Mouse (Mus musculus) testis, postnatal 14 days (tissue): ENCODE measurements around the gene Atf6.

Experiments used
- DNase-seq: peaks from one replicate; pipeline ENCODE4 v3.0.0; 2021; ENCODE audit warnings: low spot score

Atf6 gene

DNA sequence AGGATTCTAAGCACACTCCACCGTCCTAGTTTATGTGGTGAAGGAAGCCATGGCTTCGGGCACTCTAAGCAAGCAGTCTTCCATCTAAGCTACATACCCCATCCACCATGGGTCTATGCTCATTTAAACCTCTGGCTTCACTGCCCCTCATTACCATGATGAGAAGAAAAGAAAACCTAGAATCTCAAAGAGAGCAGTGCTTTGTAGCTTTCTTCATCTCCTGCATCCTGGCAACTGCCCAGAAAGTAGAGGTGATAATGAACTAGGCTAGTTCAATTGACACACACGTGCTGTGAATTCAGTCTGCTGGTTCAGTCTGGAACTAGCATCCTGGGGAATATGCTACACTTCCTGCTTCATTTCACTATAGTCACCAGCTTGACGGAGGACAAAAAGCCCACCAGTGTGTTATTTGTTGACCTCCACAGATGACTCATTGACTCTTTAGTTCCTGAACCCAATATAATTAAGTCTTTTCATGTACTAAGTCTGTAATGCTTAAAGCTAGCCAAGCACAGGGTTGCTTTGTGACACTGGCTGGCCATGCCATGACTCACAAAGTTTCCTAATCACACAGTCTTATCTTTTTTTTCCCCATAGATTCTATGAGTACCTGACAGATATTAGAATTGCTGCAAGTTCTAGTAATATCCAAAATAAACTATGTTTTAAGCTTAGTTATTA lies 162.5 kb downstream of the Atf6 start:
- DNase-seq = no peak

DNA sequence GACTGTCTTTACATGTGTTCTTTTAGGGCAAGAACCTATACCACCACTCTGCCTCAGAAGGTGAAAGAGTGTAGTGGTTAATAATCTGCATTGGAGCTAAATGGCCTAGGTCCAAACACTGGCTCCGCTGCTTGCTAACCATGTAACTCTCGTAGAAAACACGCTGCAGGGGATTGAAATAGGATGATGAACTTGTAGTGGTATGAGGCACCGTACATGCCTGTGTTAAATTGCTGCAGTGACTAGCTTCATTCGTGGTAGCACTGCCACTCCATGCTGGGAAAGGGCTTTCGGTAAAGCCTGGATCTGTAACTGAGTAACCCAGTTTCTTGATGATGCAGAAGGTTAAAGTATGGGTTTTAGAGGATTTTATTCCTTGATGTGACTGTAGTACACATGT lies 163.5 kb downstream of the Atf6 start:
- no peak for DNase-seq

DNA sequence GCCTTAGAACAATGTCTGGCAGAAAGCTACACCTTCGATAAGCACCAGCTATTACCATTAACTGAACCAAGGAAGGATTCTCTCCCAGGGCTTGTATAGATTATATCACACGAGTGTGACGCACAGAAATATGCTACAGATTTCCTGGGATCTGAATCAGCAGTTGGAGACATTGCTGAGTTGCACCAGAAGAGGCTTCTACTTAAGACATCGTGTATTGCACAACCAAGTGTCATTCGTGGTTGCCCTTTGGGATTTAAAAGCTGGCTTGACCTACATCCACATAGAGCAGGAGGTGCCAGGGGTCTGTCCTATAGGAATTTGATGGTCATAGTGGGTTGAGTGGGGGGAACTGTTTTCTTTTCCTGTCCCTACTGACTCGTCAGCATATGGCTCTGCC lies 164.6 kb downstream of the Atf6 start:
- no peak for DNase-seq

DNA sequence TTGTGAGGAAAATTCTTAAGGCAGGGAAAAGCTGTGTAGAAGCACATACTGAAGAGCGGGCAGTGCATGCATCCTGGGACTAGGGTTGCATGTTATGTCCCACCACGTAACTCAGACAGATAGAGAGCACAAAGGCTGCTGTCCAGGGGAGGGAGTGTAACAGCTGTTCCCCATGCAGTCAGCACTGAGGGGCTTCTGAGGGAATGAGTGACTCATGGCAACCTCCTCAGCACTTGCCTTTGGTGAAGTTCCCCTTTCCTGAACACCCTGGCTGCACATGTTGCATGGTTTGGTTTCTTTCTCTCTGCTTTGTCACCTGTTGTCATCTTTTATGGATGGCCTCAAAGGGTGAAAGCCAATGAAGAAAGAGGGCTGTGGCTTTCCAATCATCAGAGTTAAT lies 165.3 kb downstream of the Atf6 start:
- no peak for DNase-seq

DNA sequence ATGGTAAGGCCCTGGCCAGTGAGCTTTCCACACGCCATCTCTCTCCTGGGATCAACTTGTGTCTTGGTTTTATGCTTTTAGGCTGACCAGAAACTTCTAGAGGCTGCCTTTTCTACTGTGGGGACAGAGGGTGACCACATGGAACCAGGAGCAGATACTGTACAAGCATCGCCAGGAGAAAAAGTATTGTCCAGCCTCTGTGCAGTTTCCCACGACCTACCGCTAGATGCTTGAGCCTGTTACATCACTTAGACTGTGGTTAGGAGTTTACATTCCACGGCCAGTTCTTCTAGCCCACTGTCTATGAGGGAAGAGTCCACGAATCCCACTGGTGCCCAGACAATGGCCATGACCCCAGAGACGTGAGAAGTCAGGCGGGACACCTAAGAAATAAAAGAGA lies 166.0 kb downstream of the Atf6 start:
- no peak for DNase-seq

DNA sequence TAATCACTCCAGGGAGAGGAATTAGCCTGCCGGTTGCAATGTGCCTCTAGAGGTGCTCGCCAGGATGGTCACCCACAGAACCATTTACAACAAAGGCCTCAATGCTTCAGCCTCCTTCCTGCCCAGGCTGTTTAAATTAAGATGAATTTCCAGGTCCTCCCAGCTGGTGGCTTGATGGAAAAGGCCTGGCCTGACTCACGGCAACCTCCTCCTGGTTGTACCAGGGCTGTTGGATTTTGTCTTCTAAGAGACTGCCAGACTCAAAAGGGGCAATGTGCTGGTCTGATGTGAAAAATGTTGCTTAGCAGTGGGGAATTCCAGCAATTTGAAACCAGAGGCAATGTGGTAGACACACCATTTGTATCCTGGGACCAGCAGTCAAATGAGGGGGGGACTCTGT lies 166.4 kb downstream of the Atf6 start:
- DNase-seq = no peak

DNA sequence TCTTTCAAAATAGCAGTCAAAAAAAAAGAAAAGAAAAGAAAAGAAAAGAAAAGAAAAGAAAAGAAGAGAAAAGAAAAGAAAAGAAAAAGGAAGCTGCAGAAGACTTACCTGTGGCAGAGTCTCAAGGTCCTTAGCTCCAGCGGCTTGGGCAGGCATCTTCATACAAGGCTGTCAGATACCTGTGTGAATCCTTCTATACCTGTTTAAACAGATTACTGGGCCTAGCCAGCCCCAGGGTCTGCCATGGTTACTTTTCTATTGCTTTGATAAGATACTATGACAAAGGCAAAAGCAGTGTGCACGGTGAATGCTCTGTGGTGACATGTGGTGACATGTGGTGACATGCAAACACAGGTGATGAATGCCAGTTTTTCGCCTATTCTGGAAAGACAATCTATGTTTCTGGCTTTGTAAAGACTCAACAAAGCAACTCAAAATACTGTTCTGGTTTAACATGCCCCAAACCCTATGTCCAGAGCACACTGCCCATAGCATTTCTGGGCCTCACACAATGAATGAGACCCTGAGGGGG lies 167.0 kb downstream of the Atf6 start:
- DNase-seq = no peak

DNA sequence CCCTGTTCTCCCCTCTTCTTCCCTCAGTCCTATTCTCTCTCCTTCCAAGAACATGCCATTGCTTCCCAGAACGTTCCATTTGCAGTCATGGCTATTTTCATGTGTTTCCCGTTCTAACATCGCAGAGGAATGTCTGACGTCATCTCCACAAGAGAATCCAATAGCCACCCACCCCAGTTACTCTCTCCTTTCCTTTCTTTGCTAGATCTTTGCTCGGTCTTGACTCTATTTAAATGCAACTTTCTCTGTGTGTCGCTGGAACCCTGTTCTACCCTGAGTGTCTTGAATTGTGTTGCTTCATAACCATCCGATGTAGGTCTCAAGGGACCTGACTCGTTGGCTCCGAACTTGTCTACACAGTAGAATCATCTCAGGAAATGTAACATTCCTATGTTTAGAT lies 168.0 kb downstream of the Atf6 start:
- no peak for DNase-seq

DNA sequence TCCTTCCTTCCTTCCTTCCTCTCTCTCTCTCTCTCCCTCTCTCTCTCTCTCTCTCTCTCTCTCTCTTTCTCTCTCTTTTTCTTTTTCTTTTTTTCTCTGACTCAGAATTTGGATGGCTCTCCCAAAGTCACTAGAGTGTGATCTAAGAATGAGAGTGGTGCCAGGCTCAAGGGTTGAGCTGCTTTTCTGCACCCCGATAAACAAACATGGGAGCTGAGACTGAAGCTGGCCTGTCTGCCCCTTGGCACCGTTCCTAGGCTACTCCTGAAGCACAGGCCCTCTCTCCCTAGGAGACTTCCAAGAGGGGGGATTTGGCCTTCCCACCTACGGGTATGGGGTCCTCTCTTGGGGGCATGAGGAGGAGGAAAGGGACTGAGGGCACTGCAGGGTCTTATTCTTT lies 168.8 kb downstream of the Atf6 start:
- no peak for DNase-seq

DNA sequence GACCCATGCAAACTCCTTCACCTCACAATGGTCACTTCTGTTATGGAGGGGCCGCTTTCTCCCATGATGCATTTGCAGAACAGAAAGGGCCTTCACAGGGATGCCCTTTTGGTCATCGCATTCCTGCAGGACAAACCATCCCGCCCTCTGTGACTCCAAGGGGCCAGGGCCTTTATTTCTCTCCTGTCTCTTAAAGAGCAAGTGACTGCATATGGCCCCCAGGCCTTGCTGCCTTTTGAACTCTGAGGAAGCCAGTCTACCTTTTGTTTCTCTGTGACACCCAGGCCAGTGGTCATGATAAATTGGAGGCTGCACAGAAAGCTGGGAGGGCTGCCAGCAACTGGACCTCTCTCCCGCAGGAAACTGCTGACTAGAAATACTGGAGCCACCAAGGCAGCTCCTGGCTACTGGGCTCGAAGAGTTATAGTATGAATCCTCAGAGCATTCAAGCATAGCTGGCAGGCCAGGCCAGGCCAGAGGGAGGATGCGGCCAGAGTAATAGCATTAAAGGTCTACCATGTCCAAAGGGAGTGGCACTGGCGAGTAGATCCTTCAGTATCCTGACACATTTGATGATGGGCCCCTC lies 169.7 kb downstream of the Atf6 start:
- DNase-seq = no peak

DNA sequence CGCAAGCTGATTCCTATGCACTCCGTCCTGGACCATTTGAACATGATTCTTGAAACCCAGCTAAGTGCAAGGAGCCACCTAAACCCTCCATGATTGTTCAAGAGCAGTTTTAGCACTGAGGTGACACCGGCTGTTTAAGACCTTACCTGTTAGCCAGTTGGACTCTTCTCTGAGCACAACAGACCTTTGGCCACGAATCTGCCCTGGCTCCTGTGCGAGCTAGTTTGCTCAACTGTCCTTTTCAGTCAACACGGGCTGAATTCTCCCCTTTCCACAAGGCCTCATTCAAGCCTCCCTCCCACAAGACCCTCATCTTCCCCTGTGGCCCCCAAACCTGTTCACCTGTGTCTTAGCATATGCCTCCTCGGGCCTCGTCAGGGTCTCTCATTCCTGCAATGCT lies 170.6 kb downstream of the Atf6 start:
- no peak for DNase-seq

DNA sequence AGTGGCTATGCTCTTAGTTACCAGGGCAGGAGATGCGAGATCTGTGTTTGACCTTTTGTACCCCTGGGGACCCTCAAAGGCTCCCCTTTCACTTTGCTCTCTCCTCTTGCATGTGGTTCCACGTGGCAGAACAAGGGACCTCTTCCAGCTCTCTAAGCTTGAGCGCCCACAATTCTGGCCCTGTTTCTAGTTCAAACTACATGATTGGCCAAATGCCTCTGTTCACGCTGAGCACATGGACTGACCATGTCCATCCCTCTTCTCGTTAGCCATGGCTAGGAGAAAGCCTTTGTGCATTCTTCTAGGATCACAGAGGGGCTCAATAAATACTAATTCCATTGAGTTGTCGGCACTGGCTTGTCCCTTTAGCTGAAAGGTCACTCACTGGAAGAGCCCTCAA lies 172.2 kb downstream of the Atf6 start:
- no peak for DNase-seq

DNA sequence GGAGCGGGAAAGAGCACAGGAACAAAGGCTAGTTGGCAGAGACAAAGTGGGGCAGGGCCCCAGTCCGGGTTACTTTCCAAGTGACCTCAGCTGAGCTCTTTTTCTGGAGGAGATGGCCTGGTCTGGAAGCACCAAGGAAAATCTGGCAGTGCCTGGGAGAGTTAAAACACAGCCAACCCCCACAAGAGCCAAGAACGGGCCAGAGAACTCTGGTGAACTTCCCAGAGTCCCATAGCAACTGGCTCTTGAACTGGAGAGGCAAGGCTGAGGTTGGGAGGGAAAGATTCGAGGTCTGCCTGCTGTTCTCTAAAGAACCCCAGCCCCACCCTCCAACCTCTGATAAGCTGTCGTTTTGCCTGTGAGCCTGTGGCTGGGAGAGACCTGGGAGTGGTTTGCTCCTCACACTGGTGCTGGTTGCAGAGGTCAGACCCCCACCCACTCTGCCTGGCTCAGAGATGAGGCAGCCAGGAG lies 172.7 kb downstream of the Atf6 start:
- peak; percentile 19 for DNase-seq

DNA sequence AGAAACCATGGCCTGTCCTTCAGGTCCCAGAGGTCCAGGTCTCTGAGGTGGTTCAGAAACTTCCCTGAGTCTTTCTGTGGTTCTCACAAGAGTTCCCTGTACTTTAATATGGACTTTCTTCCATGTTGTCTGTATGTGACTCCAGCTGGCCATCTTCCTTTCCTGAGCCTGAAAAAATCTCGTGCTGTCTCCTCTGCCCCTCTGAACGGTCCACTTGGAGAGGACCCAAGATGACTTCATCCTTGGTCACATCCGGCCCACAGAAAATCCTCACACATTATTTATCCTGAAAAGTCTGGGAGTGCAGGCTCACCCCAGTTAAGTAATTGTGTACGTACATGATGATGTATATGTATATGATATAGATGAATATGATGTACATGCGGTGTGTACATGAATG lies 176.3 kb downstream of the Atf6 start:
- no peak for DNase-seq

DNA sequence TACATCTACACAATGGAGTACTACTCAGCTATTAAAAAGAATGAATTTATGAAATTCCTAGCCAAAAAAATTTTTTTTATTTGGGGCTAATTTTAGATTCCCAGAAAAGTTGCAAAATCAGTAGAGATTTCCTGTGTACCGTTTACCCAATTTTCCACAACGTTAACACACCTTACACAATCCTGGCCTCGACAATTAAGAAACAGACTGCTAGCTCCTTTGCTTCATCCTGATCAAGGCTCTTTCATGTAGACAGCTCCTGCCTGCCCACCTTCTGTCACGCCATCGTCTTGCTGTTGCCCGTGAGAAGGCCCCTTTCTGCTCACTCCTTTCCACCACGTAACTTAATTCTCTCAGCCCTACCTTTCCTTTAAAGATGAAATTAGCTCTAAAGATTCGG lies 177.8 kb downstream of the Atf6 start:
- DNase-seq = no peak

DNA sequence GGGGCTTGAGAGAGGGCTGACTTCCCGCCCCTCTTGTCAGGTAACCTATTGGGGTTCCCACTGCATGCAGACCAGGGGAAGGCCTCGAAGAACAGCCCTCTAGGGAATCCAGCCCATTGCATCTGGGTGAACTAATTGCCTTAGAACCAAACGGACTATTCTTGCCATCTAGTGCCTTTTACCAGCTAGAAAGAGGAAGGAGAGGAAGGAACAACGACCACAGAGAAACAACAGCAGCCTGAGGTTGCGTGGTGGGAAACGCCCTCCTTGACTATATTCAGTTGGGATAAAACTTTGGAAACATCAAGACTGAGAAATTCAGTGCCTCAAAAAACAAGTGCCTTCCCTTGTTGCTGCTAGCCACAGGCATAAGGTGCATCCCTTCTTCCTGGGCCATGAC lies 183.7 kb downstream of the Atf6 start:
- DNase-seq = no peak

DNA sequence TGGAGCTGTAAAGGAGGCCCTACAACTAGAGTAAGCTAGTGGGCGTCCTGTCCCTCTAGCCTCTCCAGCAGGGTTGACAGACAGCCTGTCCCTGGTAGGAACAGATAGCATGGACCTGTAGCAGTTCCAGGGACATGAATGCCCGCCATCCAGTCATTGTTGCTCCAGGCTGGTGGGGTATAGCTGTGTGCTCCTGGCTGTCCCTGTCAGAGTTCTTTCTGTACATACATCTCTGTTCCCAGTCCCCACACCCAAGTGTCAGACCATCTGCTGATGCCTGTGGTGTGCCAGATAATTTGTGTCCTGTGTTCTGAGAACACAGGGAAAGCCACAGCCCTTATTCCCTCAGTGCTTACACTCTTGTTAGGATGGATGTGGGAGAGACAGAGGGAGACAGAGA lies 187.9 kb downstream of the Atf6 start:
- DNase-seq = no peak

DNA sequence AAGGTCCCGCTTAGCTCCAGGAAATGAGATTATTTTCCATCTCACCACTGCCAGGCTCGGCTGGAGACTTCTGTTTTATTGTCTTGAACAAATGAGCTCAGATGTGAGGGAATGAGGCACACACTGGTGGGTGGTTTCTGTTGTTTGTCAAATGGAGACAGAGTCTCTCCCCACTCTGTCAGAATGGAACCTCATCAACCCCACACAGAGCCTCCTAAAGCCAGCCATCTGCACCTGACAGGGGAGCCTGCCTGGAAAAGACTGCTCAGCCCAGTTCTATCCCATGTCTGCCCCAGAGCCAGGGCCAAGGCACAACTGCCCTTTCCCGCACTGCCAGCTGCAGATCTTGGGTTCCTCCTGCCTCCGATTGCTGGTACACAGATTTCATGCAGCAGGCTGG lies 188.7 kb downstream of the Atf6 start:
- DNase-seq = no peak

DNA sequence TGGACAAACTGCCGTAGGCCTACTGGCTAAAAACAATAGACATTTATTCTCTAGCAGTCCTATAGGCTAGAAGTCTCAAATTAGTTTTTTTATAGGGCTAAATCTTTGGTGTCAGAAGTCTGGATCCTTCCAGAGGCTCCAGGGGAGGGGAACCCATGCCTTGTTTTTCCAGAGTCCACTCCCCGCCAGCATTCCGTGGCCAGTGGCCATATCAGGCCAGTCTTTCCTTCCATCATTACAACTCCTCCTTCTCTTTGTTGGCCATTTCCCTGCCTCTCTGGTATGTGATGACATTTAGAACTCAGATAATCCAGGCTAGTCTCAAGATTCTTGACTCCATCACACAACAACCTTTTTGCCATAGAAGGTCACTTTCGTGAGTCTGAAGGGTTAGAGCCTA lies 189.9 kb downstream of the Atf6 start:
- no peak for DNase-seq

DNA sequence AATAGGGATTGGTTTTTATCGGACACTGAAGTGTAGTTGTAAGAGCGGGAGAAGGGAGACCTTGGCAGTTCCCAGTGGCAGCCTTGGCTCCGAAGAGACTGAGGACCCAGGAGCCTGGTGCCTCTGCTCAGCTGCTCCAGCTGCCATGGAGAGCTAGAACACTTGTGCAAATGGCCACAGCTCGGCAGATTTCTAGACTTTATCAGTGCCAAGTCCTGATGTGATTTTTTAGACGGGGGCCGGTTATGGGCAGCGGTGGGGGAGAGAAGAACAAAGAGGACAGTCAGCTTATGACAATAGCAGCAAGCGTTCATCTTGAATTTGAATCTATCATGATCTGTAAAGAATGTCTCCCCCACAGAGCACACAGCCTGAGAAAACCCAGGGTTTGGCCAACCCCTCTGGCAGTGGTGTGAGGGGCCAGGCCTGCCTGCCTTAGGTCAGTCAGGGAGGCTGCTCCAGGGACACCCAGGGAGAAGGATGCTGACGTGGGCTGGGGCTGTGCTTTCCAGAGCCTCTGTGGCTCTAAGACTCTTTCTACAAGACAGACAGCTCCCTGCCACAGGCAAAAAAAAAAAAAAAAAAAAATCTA lies 193.3 kb downstream of the Atf6 start:
- peak; percentile 68 for DNase-seq

DNA sequence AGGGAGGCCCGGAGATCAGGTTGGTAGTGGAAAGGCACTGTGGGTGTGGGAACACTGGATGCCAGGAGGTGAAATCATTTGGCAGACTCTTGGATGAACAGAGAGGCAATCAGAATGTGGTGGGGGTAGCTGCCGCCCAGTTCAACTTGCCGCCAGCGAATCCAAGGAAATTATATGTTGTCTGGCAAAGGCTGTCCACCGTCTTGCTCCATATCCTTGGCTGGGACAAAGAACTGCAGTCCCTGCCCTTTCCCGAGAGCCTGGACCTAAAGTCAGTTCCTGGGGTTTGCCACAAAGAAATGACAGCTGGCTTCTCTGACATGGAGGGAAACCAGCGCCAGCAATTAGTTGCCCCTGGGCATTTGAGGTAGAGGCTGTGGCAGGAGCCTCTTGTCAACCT lies 202.4 kb downstream of the Atf6 start:
- DNase-seq = no peak

DNA sequence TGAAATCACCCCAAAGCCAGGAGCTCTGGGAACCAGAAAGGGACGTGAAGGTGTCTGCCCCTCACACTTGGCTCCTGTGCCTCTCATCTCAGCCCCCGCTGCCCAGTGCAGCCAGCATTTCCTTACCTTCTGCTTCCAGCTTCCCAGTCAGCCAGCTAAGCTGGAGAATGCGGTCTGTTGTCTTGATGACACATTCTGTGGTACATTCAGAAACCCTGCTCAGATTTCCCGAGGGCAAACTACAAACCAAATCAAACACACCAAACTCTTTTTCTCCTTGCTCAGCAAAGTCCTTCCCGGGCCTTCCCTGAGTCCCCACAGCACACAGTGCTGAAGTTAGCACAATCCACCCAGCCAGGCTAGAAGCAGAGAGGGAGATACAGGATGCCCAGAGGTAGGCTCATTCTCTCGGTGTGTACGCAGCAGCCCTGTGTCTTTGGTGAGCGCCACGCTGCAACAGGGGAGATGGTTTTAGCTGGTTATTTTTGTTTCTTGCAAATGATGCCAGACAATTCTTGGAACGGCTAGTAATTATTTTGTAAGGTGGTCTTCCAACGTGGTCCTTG lies 202.9 kb downstream of the Atf6 start:
- DNase-seq = no peak

DNA sequence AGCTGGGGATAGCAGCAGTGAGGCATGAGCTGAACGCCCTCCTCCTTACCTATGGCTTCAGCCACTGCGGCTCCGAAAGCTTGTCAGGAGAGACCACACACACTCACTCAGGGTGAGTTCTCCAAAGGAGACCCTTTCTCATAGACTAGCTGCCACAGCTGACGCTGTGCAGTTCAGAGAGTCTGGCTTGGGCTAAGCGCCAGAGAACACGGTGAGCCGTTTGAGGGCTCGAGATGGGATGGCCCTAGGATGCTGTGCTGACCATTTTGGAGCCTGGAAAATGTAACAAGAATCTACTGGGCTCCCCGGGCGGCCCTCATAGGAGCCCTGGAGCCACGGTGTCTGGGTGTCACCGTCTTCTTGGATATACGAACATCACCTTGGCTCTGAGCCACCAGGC lies 208.3 kb downstream of the Atf6 start:
- DNase-seq = no peak
